Mouse (Mus musculus): ENCODE results near the gene Ltc4s. TPM values are rescaled to one million over a fixed set of nuclear protein-coding genes. Genes with fewer than 3 reads are reported as not detected.
A peak's percentile ranks its signal among the peaks of the same experiment; 100 is the strongest.

Gene Ltc4s
- polyA plus RNA-seq, 1 experiment, result 9.0 TPM

DNA sequence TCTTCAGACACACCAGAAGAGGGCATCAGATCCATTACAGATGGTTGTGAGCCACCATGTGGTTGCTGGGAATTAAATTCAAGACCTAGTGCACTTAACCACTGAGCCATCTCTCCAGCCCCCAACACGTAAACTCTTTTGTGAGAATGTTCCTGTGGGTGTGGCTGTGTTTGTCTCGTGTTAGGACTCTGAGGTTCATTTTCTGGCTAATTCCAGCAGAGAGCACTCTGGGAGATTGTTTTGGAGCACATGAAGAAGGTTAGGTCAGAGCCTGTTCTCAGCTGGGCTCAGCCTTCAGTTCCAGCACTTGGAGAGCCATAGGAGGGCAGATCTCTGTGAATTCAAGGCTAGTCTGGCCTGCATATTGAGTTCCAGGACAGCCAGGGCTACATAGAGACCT lies 18.6 kb downstream of the Ltc4s start:
- WGBS, result 70% methylated on average over 2 of the region's 2 CpGs
- peaks cover 17% of the 10 kb centered on the region for H3K4me1 ChIP-seq (ENCODE audit: control insufficient read depth, insufficient read depth, low read length)
- H3K27me3 ChIP-seq (ENCODE audit: control insufficient read depth, insufficient read depth, low read length), result no peaks in the 10 kb centered on the region
- no peak overlapping the region for H3K27ac ChIP-seq (ENCODE audit: insufficient read depth, low read length)
- no peak for DNase-seq
- no peak for TF ChIP-seq CTCF (IDR thresholded peaks at IDR 0.05; ENCODE audit: borderline replicate concordance, insufficient read depth, low read depth, low read length)
- TF ChIP-seq POLR2A (IDR thresholded peaks at IDR 0.05; ENCODE audit: borderline replicate concordance, insufficient read depth, low read length), result no peak
- no peak overlapping the region for H3K4me3 ChIP-seq (replicated peaks; ENCODE audit: insufficient read depth, low read depth, low read length)

DNA sequence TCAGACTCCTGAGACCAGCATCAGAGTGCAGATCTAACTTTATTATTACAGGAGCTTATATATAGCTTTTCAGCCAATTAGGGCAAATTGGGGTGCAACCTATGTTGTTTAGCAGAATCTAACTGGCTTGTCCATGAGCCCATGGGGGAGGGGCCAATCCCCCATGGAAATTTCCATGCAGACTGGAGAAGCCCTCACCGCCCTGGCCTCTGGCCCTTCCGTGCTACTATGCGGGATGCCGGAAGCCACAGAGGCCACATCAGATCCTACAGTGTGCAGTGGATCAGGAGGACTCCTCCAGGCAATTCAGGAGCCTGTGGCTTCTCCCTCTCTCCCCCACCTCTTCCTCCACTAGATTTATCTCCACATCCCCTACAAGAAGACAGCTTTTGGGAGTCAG lies 20.6 kb downstream of the Ltc4s start:
- DNase-seq, result peak in 1 of 2 experiments; percentile 48

DNA sequence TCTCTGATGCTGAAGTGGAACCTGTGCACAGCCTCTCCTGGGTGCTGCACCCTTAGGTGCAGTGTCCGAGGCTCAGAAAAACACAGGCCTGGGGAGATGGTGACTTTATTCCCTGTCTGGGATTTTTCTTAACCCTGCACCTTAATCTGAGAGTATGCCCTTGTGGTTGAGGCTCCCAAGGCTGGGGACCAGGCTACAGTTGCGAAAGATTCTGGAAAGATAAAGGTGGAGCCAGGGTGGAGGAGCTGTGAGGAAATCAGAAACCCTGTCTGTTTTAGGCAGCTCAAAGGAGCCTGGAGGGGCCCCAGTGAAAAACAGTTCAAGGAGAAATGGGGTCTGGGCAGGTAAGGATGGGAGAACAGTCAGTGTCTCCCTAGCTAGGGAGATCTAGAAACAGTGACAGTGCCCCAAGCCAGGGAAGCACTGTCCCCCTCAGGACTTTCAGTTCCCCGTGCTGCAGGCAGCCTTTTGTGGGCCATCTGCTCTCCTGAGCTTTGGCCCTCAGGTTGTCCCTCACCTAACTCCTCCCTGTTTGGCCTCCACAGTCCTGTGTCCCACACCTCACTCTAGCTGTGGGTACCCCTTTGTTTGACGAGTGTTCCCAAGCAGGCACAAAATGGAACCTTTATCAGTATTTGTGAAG lies 21.6 kb downstream of the Ltc4s start:
- no peak for DNase-seq
- H3K27ac ChIP-seq (ENCODE audit: insufficient read depth, low read length), result no peak overlapping the region
- no peak overlapping the region for H3K4me3 ChIP-seq (replicated peaks; ENCODE audit: insufficient read depth, low read depth, low read length)
- no peaks in the 10 kb centered on the region for H3K27me3 ChIP-seq (ENCODE audit: control insufficient read depth, insufficient read depth, low read length)
- 77% methylated on average over 4 of the region's 4 CpGs for WGBS
- no peak for TF ChIP-seq POLR2A (IDR thresholded peaks at IDR 0.05; ENCODE audit: borderline replicate concordance, insufficient read depth, low read length)
- no peak for TF ChIP-seq CTCF (IDR thresholded peaks at IDR 0.05; ENCODE audit: borderline replicate concordance, insufficient read depth, low read depth, low read length)
- peaks cover 23% of the 10 kb centered on the region for H3K4me1 ChIP-seq (ENCODE audit: control insufficient read depth, insufficient read depth, low read length)

More for the DNA sequence above, 20.6 kb downstream of the Ltc4s start:
- Histone ChIP-seq H3K27me3 (ENCODE audit: control insufficient read depth, insufficient read depth, low read length) (no peaks in the 10 kb centered on the region), H3K4me1 (ENCODE audit: control insufficient read depth, insufficient read depth, low read length) (peaks cover 20% of the 10 kb centered on the region), H3K27ac (ENCODE audit: insufficient read depth, low read length) (no peak overlapping the region), H3K4me3 (replicated peaks; ENCODE audit: insufficient read depth, low read depth, low read length) (no peak overlapping the region)
- TF ChIP-seq CTCF (IDR thresholded peaks at IDR 0.05; ENCODE audit: borderline replicate concordance, insufficient read depth, low read depth, low read length) (no peak), POLR2A (IDR thresholded peaks at IDR 0.05; ENCODE audit: borderline replicate concordance, insufficient read depth, low read length) (no peak)
- 42% methylated on average over 4 of the region's 4 CpGs for WGBS

- TF ChIP-seq POLR2A (IDR thresholded peaks at IDR 0.05; ENCODE audit: borderline replicate concordance, insufficient read depth, low read length) (no peak), CTCF (IDR thresholded peaks at IDR 0.05; ENCODE audit: borderline replicate concordance, insufficient read depth, low read depth, low read length) (no peak)
- Histone ChIP-seq H3K4me1 (ENCODE audit: control insufficient read depth, insufficient read depth, low read length) (peaks cover 23% of the 10 kb centered on the region), H3K27ac (ENCODE audit: insufficient read depth, low read length) (no peak overlapping the region), H3K4me3 (replicated peaks; ENCODE audit: insufficient read depth, low read depth, low read length) (no peak overlapping the region), H3K27me3 (ENCODE audit: control insufficient read depth, insufficient read depth, low read length) (no peaks in the 10 kb centered on the region)
- no peak for DNase-seq
- 54% methylated on average over 9 of the region's 9 CpGs for WGBS
Measured at GRCm38 (mm10) chr11:50215633-50216032, 22.8 kb downstream of the Ltc4s start.

GRCm38 (mm10) chr11:50214631-50215030 lies 23.8 kb downstream of the Ltc4s start:
- 94% methylated on average over 6 of the region's 6 CpGs for WGBS
- Histone ChIP-seq H3K27me3 (ENCODE audit: control insufficient read depth, insufficient read depth, low read length) (no peaks in the 10 kb centered on the region), H3K27ac (ENCODE audit: insufficient read depth, low read length) (no peak overlapping the region), H3K4me3 (replicated peaks; ENCODE audit: insufficient read depth, low read depth, low read length) (no peak overlapping the region), H3K4me1 (ENCODE audit: control insufficient read depth, insufficient read depth, low read length) (peaks cover 23% of the 10 kb centered on the region)
- no peak for DNase-seq
- TF ChIP-seq CTCF (IDR thresholded peaks at IDR 0.05; ENCODE audit: borderline replicate concordance, insufficient read depth, low read depth, low read length) (no peak), POLR2A (IDR thresholded peaks at IDR 0.05; ENCODE audit: borderline replicate concordance, insufficient read depth, low read length) (no peak)

GRCm38 (mm10) chr11:50212848-50213758 lies 25.3 kb downstream of the Ltc4s start:
- peak; percentile 73 to 79 for DNase-seq
- Histone ChIP-seq H3K27me3 (ENCODE audit: control insufficient read depth, insufficient read depth, low read length) (no peaks in the 10 kb centered on the region), H3K27ac (ENCODE audit: insufficient read depth, low read length) (peak overlapping the region; percentile 90), H3K4me3 (replicated peaks; ENCODE audit: insufficient read depth, low read depth, low read length) (peak overlapping the region; percentile 39), H3K4me1 (ENCODE audit: control insufficient read depth, insufficient read depth, low read length) (peaks cover 24% of the 10 kb centered on the region)
- TF ChIP-seq POLR2A (IDR thresholded peaks at IDR 0.05; ENCODE audit: borderline replicate concordance, insufficient read depth, low read length) (0 out of 2 replicates have a peak, but pooled peaks have one; percentile 12), CTCF (IDR thresholded peaks at IDR 0.05; ENCODE audit: borderline replicate concordance, insufficient read depth, low read depth, low read length) (no peak)
- WGBS, result 21% methylated on average over 11 of the region's 11 CpGs

DNA sequence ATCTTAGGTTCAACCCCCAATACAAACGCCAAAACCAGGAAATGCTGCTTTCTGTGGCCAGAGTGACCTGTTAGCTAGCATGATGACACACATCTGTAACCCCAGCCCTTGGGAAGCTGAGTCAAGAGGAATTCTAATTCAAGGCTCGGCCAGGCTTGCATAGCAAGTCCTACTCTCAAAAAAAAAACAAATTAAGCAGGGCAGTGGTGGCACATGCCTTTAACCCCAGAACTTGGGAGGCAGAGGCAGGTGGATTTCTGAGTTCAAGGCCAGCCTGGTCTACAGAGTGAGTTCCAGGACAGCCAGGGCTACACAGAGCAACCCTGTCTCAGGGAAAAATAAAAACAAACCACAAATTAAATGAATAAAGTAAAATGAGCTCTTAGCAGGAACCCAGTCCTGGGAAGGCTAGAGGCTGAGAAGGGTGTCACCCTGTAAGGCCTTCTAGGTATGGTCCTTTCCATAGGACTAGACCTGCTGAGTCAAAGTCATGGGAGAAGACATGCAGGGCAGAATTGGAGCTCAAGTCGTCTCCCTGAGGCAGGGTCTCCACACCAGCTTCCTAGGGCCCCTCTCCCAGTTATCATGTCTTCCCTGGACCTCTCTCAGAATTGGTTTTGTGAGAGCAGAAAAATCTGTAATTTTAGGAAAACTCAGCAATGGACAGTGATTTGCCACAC lies 26.2 kb downstream of the Ltc4s start:
- 82% methylated on average over 3 of the region's 3 CpGs for WGBS
- TF ChIP-seq CTCF (IDR thresholded peaks at IDR 0.05; ENCODE audit: borderline replicate concordance, insufficient read depth, low read depth, low read length) (no peak), POLR2A (IDR thresholded peaks at IDR 0.05; ENCODE audit: borderline replicate concordance, insufficient read depth, low read length) (no peak)
- DNase-seq, result no peak
- peaks cover 23% of the 10 kb centered on the region; the same call in 1 of the 2 replicates for H3K4me1 ChIP-seq (ENCODE audit: control insufficient read depth, insufficient read depth, low read length)
- peak overlapping the region; percentile 90; the same call in 1 of the 2 replicates for H3K27ac ChIP-seq (ENCODE audit: insufficient read depth, low read length)
- H3K27me3 ChIP-seq (ENCODE audit: control insufficient read depth, insufficient read depth, low read length), result no peaks in the 10 kb centered on the region
- no peak overlapping the region for H3K4me3 ChIP-seq (replicated peaks; ENCODE audit: insufficient read depth, low read depth, low read length)

Measured in cerebellum, adult 2 months (tissue).